Mouse (Mus musculus) left cerebral cortex, postnatal 4 days (tissue): ENCODE results near the gene Dlg4. TPM values are rescaled to one million over a fixed set of nuclear protein-coding genes. Genes with fewer than 3 reads are reported as not detected.
"Not testable (repeated sequence)": the region's sequence is repeated elsewhere in the genome, so short reads cannot be mapped to it uniquely, and the experiment has no call there.

Source experiments
- DNase-seq: peaks from one replicate; pipeline ENCODE4 v3.0.0-alpha.2; 2022
- intact Hi-C: fragments of 180-260 bp; cut with DNase I; formaldehyde crosslinking; loops from one replicate; pipeline ENCODE4 v1.15.1; 2025
- total RNA-seq, 2 experiments: library from RNA; stranded (reverse); gene quantifications; 2 replicates each; pipeline ENCODE4 v1.2.3; 2021

Gene Dlg4
- total RNA-seq, 2 experiments from 2014 or later, result 496 to 497 TPM

DNA sequence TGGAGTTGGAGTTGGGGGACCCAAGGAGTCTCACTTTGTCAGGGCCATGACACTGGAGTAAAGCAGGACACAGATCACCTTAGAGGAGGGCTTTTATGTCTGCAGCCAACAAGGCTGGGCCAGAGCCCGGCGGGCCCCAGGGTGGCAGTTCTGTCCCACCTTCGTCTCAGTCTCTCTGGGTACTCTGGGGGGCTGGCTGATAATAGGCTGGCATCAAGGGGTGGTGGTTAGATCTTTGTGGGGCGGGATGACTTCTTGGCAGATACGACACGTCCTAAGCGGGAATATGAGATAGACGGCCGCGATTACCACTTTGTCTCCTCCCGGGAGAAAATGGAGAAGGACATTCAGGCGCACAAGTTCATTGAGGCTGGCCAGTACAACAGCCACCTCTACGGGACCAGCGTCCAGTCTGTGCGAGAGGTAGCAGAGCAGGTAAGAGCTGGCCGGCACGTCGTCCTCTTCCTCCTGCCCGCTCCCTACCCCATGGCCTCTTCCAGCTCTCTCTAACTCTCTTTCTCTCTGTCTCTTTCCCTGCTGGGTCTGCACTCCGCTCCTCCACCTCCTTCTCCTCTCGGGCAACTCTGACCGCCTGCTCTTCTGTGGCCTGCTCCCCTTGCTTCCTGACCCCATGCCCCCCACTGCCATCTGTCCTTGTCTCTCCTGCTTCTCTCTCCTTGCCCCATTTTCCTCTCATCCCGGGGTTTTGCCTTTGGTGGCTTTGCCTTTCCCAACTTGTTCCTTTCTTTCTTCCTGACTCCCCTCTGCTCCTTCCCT is 25.8 kb downstream of the Dlg4 start:
- intact Hi-C loops, result no loop called here
- no peak for DNase-seq

DNA sequence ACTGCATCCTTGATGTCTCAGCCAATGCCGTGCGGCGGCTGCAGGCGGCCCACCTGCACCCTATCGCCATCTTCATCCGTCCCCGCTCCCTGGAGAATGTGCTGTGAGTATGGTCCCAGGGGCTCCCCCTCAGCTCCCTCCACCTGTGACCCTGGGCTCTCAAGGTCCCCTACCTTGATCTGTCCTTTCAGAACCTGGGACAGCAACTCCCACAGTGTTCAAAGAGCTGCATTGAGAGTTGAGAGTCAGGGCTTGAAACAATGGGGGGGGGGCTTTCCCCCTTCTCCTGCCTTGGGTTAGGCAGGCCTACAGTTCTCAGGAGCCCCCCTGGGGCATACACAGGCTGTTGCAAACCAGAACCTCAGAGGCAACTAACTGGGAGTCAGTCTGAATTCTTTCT is 26.9 kb downstream of the Dlg4 start:
- DNase-seq, result no peak
- intact Hi-C loops, result no loop called here

DNA sequence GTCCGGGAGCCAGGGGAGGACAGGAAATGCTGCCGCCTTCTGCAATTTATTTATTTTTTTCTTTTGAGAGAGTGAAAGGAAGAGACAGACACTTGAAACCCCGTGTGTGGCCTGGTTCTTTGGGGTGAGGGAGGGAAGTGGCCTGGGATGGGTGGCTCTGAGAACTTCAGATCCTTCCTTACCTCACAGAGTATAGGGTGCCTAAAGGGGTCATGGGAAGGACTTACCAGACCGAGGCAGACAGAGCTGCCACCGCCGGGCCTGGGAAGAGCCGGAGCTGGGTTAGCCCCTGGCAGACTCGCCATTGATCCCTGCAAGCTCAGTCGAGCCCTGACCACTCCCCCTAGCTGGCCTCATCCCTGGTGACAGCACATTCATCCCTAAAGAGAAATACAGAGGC is 28.7 kb downstream of the Dlg4 start:
- no peak for DNase-seq
- intact Hi-C loops, result no loop called here

DNA sequence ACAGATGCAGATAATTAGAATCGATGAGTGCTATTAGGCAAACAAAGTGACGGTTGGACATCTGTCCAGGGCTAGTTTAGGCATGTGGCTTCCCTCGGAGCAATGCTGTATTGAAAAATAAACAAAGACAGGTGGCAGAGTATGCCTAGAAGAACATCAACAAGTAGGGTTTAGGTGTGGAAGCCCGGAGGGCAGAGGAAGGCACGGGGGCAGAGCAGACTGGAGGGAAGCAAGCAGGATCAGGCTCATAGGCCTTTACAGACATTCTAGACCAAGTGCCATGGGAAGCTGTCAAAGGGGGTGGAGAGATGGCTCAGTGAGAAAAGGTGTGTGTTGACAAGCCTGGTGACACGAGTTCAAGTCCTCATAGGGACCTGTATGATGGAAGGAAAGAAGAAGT is 32.6 kb downstream of the Dlg4 start:
- no peak for DNase-seq
- intact Hi-C loops, result no loop called here

DNA sequence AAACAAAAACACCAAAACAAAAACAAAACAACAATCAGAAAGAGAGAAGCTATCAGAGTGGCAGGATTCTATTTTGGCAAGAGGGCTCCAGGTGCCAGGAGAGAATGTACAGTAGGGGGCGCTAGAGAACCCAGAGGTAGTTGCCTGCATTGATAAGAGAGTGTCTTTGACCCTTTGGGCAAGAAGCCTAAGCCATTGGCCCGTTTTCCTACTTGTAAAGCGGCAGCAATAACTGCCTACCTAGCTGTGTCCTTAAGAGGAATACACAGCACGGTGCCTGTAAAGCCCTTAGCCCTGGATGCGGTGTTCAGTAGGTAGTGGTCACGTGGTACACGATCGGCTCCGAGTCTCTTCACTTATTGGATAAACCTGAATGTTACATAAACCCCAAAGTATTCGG is 33.1 kb downstream of the Dlg4 start:
- intact Hi-C loops, result no loop called here

DNA sequence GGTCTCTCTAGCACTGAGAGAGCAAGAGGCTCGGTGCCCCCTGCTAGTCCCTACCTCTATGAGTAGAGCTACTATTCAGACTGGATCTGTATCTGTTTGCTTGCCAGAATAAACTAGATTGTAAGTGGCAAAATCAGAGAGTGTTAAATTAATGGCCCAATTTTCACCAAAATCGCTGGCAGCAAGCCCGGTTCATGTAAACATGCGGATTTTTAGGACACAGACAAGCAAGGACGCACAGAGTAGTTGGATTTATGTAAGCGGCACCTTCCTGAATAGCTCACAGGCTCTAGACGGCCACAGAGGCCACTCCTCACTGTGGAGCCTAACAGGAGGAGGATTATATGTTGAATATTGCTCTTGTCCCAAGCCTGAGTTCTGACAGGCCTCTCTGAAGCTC is 36.4 kb downstream of the Dlg4 start:
- DNase-seq, result no peak
- intact Hi-C loops, result no loop called here

More for the DNA sequence above, 33.1 kb downstream of the Dlg4 start:
- DNase-seq, result no peak

DNA sequence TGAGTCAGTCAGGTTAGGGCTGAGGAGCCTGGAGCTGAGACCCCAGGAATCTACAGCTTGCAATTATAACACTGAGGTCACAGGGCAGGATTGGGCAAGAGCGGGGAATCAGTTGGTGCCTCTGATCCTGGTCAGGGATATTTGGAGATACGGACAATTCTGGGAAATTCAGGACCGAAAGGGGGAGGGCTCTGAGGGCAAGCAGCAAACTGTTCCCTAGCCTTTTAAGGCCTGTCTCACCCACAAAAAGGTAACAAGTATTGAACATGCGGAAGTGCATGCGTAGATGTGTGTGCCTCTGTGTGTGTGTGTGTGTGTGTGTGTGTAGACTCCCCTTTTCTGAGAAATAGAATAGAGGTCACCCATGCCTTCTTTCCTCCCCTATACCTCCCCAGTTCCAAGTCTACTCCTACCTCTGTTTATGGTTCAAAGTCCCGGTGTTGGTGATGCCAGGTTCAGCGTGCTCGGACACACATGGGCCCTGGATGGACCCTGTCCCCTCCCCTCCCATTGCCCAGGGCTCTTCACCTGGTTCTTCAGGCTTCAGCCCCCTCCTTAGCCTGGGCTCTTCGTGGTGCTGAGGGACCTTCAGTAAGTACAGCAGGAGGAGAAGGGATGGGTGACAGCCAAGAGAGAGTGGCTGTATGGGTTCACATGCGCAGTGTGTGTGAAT is 37.3 kb downstream of the Dlg4 start, which contains the start of gene Asgr1:
Gene Asgr1 (plus strand): TSS at position 188 of the 673 bp plus-strand sequence.
- no peak for DNase-seq
- intact Hi-C loops, result no loop called here

DNA sequence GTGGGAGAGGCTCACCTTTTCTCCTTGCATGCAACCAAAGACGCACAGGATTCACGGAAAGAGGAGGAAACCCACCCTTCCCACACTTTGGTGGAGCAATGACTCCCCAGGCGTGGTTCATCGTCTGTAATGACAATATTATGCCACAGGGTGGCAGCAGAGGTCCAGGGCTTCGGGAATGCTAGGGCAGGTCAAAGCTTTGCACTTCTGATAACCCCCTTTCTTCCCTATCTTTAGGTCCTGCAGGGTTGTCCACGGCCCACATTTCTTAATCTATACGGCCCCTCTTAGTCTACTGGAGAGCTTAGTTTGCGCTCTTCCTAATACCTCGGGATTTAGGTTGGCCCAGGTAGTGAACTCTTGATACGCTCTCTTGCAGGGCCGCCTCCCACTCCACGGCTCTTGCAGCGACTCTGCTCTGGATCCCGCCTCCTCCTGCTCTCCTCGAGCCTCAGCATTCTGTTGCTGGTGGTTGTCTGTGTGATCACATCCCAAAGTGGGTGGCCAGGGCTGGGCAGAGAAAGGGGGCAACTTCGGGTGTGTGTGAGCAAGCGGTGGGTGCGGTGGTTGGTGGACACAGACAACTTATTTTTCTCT is 39.0 kb downstream of the Dlg4 start:
- intact Hi-C loops, result loop anchor here (5.0 kb wide), 1 partner anchor 157 kb away; the partner anchor contains the start of gene Slc16a11

DNA sequence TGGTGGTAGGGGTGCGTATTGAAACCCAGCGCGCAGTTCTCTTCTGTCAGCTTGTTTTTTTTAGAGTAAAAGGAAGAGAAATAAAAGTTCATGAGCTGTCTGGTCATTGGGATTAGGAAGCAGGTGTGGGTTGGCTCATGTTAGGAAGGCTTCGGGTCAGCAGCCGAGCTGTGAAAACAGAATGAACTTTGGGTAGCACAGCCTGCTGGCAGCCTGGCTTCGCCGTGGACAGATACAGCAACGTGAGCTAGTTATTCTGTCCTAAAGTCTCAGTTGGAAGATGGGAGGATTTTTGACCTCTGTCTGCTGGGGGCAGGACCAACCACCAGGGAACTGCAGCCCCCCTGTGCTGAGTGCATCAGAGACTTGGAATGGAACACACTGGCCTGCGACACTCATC is 41.1 kb downstream of the Dlg4 start:
- intact Hi-C loops, result loop anchor here (5.0 kb wide), 1 partner anchor 154 kb away; the partner anchor contains the start of gene Slc16a11
- no peak for DNase-seq

More for the DNA sequence above, 39.0 kb downstream of the Dlg4 start:
- DNase-seq, result peak; percentile 75

DNA sequence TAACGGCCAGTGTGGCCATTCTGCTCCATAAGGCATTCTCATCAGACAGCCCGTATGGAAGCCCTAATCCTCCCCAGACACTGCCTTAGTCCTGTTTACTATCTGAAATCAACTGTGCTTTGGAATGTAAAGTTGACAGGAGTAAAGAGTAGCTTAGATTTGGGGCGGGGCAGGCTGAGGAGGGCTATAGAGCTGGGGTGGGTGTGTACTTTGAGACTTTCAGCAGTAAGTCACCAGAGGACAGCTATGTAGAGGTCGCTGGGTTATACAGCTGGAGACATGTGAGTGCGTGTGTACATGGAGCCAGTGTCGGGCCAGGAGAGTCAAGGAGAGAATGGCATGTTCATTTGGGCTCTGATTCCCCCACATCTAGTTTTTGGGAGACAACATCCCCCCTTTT is 43.2 kb downstream of the Dlg4 start:
- intact Hi-C loops, result loop anchor here (5.0 kb wide), 1 partner anchor 152 kb away; the partner anchor contains the start of gene Slc16a11
- no peak for DNase-seq

DNA sequence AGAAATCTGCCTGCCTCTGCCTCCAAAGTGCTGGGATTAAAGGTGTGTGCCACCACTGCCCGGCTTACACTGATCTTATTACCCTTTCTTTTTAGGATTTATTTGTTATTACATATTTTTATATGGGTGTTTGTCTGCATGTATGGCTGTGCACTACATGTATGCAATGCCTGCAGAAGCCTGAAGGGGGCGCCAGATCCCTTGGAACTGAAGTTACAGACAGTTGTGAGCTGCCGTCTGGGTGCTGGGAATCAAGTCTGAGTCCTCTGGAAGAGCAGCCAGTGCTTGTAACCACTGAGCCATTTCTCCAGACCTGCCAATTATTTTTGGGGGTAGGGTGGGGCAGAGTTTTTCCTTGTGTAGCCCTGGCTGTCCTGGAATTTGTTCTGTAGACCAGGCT is 46.3 kb downstream of the Dlg4 start:
- intact Hi-C loops, result no loop called here
- DNase-seq, result no peak

DNA sequence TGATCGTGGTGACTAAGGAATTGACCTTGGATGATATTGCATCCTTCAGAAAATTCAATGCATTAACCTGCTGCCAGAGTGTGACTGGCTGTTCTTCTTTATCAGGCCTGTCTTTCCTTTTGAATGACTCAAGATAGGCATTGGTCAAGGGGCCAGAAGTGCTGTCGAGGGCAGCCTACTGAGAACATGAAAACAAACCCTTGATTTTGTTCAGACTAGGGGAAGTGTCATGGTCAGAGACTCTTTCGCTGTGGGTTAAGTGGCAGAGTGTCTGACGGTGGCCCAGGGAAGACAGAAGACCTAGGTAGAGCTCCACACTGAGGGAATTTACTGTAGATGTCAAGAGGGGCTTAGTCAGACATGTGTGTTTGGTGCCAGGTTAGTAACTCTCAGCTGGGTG is 50.0 kb downstream of the Dlg4 start:
- intact Hi-C loops, result no loop called here
- no peak for DNase-seq

DNA sequence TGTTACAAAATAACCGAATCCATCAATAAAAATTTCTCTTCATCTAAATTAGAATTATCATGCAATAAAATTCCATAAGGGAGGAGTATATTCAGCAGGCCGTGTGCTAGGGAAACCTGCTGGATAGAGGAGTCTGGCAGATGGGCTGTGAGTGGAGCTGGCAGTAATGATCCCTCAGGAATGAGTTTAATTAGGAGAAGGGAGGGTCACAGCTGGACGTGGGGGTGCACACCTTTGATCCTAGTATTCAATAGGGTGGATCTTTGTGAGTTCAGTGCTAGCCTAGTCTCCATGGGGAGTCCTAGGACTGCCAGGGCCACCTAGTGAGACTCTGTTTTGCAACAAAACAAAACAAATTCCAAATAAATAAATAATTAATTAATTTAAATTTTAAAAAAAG is 51.5 kb downstream of the Dlg4 start:
- no peak for DNase-seq
- intact Hi-C loops, result no loop called here

DNA sequence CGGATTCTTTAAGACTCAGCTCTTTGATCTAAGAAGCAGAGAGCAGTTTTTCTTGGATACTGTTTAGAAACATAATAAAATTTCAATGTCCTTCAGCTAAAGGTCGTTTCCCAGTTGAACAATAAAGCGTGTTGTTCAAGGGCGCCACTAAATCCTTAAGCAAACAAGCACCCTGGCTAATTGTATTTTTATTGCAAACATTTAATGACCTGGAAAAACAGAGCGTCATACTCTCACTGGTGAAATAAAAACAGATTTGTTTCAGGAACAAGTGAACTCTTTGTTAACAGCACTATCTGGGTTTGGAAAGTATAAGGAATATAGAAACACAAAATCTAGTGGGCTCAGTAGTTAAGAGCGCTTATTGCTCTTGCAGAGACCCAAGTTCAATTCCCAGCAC is 53.3 kb downstream of the Dlg4 start:
- intact Hi-C loops, result loop anchor here (5.0 kb wide), 2 partner anchors 127 to 142 kb away; partner anchors contain the start of gene Slc16a11
- DNase-seq, result no peak

DNA sequence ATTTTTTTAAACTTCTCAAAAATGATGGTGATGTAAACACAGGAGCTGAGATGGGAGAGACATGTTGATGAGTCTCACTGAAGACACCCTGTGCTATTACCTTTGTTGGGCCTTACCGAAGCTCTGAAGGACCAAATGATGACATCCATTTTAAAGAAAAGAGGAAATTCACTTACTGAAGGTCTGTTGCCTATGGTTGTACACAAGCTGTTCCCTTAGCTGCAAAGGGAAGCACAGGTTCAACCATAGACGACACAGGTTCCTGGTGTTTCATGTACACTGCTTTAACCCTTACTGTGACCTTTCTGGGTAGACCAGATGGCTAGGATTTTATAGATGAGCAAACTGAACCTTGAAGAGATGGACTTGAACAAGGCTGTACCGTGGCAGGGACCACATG is 53.9 kb downstream of the Dlg4 start:
- intact Hi-C loops, result loop anchor here (5.0 kb wide), 2 partner anchors 127 to 142 kb away; partner anchors contain the start of gene Slc16a11
- DNase-seq, result not testable (repeated sequence)

DNA sequence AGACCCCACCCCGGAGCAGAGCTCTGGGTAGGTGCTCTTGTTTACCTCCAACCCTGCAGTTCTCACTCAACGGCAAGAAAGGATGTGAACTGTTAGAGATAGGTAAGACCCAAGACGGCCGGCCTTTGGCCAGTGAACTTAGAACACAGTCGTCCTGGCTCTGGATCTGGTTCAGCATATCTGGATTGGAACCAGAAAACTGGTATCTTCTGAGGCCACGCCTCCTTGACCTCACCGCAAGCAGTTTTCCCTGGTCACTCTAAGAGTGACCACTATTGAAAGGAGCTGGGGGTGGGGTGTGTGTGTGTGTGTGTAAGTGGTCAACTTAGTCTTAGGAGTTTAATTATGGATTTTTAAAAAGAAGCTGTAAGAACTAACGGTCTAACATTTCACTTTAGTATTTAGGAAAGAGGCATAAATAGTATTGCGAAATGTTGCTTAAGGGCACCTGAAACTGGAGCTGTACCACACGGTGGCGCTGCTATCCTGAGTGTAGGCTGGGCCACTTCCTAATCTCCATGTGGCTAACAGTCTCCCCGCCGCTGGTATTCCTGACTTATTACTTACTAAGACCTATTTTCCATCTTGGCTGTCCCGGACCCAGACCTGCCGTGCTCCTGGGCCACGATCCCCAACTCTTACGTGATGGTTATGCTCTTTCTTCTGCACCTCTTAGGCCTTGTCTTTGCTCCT is 57.8 kb downstream of the Dlg4 start:
- peak; percentile 82 for DNase-seq
- intact Hi-C loops, result loop anchor here (5.0 kb wide), 2 partner anchors 123 to 138 kb away; partner anchors contain the start of gene Slc16a11

DNA sequence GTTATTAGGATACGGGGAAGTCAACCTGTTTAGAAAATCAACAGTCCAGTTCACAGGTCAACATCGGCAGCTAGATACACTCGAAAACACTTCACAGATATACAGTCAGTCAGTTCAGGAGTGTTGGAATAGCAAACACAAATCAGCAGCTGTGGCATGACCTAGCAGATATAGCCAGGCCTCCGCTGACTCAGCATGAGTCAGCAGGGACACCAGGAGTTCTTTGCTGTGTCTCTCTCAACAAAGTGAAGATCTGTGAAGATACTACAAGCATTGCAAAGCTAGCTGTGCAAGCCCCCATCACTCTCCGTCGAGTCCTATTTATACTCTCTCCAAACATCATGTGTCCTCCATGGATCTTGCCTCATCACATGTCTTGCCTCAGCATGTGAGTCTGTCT is 58.8 kb downstream of the Dlg4 start:
- no peak for DNase-seq
- intact Hi-C loops, result no loop called here

DNA sequence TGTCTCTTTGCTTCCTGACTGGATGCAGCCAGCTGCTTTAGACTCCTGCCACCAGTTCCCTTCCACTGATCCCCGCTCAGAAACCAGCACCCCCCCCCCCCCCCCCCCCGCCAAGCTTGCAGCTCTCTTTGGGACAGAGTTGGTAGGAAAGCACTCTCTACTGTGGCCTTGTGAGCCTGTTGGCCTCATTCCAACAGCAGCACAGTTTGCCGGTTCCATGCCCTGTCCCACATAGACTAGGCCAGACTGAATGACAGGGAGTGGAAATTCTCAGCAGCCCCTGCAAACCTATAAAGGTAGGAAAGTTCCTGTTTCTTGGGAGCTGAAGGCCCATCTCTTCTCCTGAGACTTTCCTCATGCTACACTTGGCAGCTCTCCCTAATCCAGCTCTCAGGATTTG is 60.7 kb downstream of the Dlg4 start:
- no peak for DNase-seq
- intact Hi-C loops, result loop anchor here (2.0 kb wide), 1 partner anchor 103 kb away; no protein-coding TSS in a partner anchor

DNA sequence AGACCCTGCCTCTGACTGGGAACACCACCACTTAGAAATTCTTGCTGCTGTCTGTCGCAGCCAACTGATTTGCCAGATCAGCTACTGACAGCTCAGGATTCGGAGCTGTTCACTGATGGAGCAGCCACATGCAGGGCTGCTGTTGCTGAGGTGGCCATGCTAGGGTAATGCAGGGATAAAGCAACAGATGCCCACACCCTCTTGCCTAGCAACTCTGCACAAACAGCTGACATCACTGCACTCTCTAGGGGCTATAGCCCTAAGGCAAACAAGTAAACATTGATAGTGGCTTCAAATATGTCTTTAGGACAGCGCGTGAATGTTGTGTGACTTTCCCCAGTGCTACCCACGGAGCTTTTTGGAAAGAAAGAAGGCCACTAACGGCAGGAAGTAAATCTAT is 62.4 kb downstream of the Dlg4 start:
- intact Hi-C loops, result no loop called here
- no peak for DNase-seq

DNA sequence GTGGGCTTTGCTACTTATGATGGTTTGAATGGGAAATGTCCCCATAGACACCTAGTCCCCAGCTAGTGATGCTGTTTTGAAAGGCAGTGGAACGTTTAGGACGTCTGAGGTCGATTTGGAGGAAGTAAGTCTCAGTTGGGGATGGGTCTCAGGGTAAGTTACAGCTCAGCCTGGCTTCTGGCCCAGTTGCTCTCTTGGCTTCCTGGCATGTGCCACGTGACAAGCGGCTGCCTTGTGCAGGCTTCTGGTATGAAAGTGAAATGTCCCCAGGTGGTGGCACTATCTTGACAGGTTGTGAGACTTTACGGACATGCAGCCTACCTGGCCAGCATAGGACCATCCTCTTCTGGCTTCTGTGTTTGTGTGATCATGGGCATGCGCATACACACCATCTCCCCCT is 63.2 kb downstream of the Dlg4 start:
- DNase-seq, result peak; percentile 31
- intact Hi-C loops, result no loop called here
